Mouse (Mus musculus) liver, embryonic 13.5 days (tissue): ENCODE data around the gene Olfr495. TPM values are rescaled to one million over a fixed set of nuclear protein-coding genes. Genes with fewer than 3 reads are reported as not detected.

ENCODE experiments used
- ATAC-seq: fragments of 200-750 bp; cut with Nextera tagmentation; 2 replicates; pipeline ENCODE4 v1.8.0; 2017; ENCODE audit warnings: low read depth, mild to moderate bottlenecking, moderate number of reproducible peaks, moderate library complexity
- DNase-seq: peaks from one replicate; pipeline ENCODE4 v3.0.0; 2022
- H3K27ac ChIP-seq: fragments of 300-500 bp; sonication (generic); 2 replicates; pipeline ENCODE4 v1.5.1; 2015; ENCODE audit warnings: moderate library complexity, mild to moderate bottlenecking, inconsistent platforms
- H3K27me3 ChIP-seq: fragments of 300-500 bp; sonication (generic); 2 replicates; pipeline ENCODE4 v1.6.1; 2015; ENCODE audit warnings: mild to moderate bottlenecking, inconsistent platforms
- H3K36me3 ChIP-seq: fragments of 300-500 bp; sonication (generic); 2 replicates; pipeline ENCODE4 v1.6.1; 2015; ENCODE audit warnings: mild to moderate bottlenecking, inconsistent platforms
- H3K4me1 ChIP-seq: fragments of 300-500 bp; sonication (generic); replicated peaks from 2 replicates; pipeline ENCODE4 v1.6.1; 2015; ENCODE audit warnings: inconsistent platforms
- H3K4me2 ChIP-seq: fragments of 300-500 bp; sonication (generic); 2 replicates; pipeline ENCODE4 v1.6.1; 2015; ENCODE audit warnings: inconsistent platforms, mild to moderate bottlenecking, moderate library complexity
- H3K4me3 ChIP-seq: fragments of 300-500 bp; sonication (generic); replicated peaks from 2 replicates; pipeline ENCODE4 v1.5.1; 2015; ENCODE audit warnings: mild to moderate bottlenecking, inconsistent platforms
- H3K9ac ChIP-seq: fragments of 300-500 bp; sonication (generic); 2 replicates; pipeline ENCODE4 v1.6.1; 2015; ENCODE audit warnings: mild to moderate bottlenecking, inconsistent platforms
- H3K9me3 ChIP-seq: fragments of 300-500 bp; sonication (generic); replicated peaks from 2 replicates; pipeline ENCODE4 v1.6.1; 2016; ENCODE audit warnings: inconsistent platforms
- WGBS: fragments of 180-500 bp; shearing (Covaris S2); methylation state at CpG from one replicate; pipeline ENCODE4 v1.1.7; 2015; ENCODE audit not compliant: insufficient replicate concordance; 5-methylcytosine and 5-hydroxymethylcytosine counted together
- polyA plus RNA-seq: library from polyadenylated mRNA; unstranded; fragments of >200 nt; fragmentation: Nextera tagmentation; extraction: Ambion mirVana; gene quantifications from 2 replicates; pipeline ENCODE4 v1.2.1, GENCODE M21; 2015

Olfr495 gene
- not detected in 2 replicates for polyA plus RNA-seq

- Histone ChIP-seq H3K27ac (no peak within 1 kb of the TSS), H3K27me3 (no peaks in the 10 kb centered on the region), H3K9me3 (no peaks in the 10 kb centered on the region), H3K4me3 (no peak within 1 kb of the TSS), H3K9ac (no peak within 1 kb of the TSS), H3K4me2 (no peak within 1 kb of the TSS), H3K36me3 (no peaks in the 10 kb centered on the region), H3K4me1 (no peaks in the 10 kb centered on the region)
- ATAC-seq = no peak
- no peak for DNase-seq
- 39% methylated on average over 1 of the region's 1 CpGs for WGBS
These were observed at the start of gene Olfr495 for GRCm38 (mm10) chr7:108392867-108393266. Gene Olfr495 (plus strand): TSS chr7:108393167.

GRCm38 (mm10) chr7:108346879-108347278, 46.1 kb upstream of the Olfr495 start, which contains the start of gene Olfr493:
Gene Olfr493 (minus strand): TSS chr7:108346979.
- H3K27me3 ChIP-seq = no peaks in the 10 kb centered on the region
- no peak within 1 kb of the TSS for H3K27ac ChIP-seq
- H3K4me2 ChIP-seq = no peak within 1 kb of the TSS
- ATAC-seq = no peak
- H3K4me1 ChIP-seq = no peaks in the 10 kb centered on the region
- no peak for DNase-seq
- H3K4me3 ChIP-seq = no peak within 1 kb of the TSS
- WGBS = 32% methylated on average over 1 of the region's 1 CpGs
- no peak within 1 kb of the TSS for H3K9ac ChIP-seq
- H3K9me3 ChIP-seq = no peaks in the 10 kb centered on the region
- no peaks in the 10 kb centered on the region for H3K36me3 ChIP-seq

GRCm38 (mm10) chr7:108365035-108365434, 27.9 kb upstream of the Olfr495 start, which contains the start of gene Olfr494:
Gene Olfr494 (plus strand): TSS chr7:108365335.
- 53% methylated on average over 3 of the region's 3 CpGs for WGBS
- Histone ChIP-seq H3K4me1 (no peaks in the 10 kb centered on the region), H3K9ac (no peak within 1 kb of the TSS), H3K27me3 (no peaks in the 10 kb centered on the region), H3K27ac (no peak within 1 kb of the TSS), H3K4me2 (no peak within 1 kb of the TSS), H3K9me3 (no peaks in the 10 kb centered on the region), H3K4me3 (no peak within 1 kb of the TSS), H3K36me3 (no peaks in the 10 kb centered on the region)
- DNase-seq (no peak), ATAC-seq (no peak)

- ATAC-seq = no peak
These were observed 27.2 kb downstream of the Olfr495 start, which contains the start of gene Olfr497 for GRCm38 (mm10) chr7:108420121-108420520. Gene Olfr497 (plus strand): TSS chr7:108420421.

More at GRCm38 (mm10) chr7:108420121-108420520, 27.2 kb downstream of the Olfr495 start, which contains the start of gene Olfr497:
- Histone ChIP-seq H3K9me3 (no peaks in the 10 kb centered on the region), H3K4me3 (no peak within 1 kb of the TSS), H3K27me3 (no peaks in the 10 kb centered on the region), H3K27ac (no peak within 1 kb of the TSS), H3K9ac (no peak within 1 kb of the TSS), H3K4me1 (no peaks in the 10 kb centered on the region), H3K36me3 (no peaks in the 10 kb centered on the region), H3K4me2 (no peak within 1 kb of the TSS)
- 58% methylated on average over 2 of the region's 2 CpGs for WGBS
- DNase-seq = no peak

Other genes with a start within 250 kb of the Olfr495 start
- not detected in 2 replicates for gene Olfr485, start 233.3 kb upstream of the Olfr495 start, polyA plus RNA-seq
- not detected in 2 replicates for gene Olfr486, start 220.4 kb upstream of the Olfr495 start, polyA plus RNA-seq
- gene Olfr487, start 178.5 kb upstream of the Olfr495 start, polyA plus RNA-seq = not detected in 2 replicates
- not detected in 2 replicates for gene Olfr488, start 134.8 kb upstream of the Olfr495 start, polyA plus RNA-seq
- not detected in 2 replicates for gene Olfr490, start 104.2 kb upstream of the Olfr495 start, polyA plus RNA-seq
- gene Olfr491, start 79.7 kb upstream of the Olfr495 start, polyA plus RNA-seq = not detected in 2 replicates
- gene Olfr492, start 69.5 kb upstream of the Olfr495 start, polyA plus RNA-seq = not detected in 2 replicates
- not detected in 2 replicates for gene Olfr493, start 46.2 kb upstream of the Olfr495 start, polyA plus RNA-seq
- gene Olfr494, start 27.8 kb upstream of the Olfr495 start, polyA plus RNA-seq = not detected in 2 replicates
- gene Olfr497, start 27.3 kb downstream of the Olfr495 start, polyA plus RNA-seq = not detected in 2 replicates
- not detected in 2 replicates for gene Olfr498, start 72.2 kb downstream of the Olfr495 start, polyA plus RNA-seq
- gene Olfr502, start 131.9 kb downstream of the Olfr495 start, polyA plus RNA-seq = not detected in 2 replicates
- gene Olfr503, start 151.4 kb downstream of the Olfr495 start, polyA plus RNA-seq = not detected in 2 replicates
- not detected in 2 replicates for gene Olfr504, start 172.6 kb downstream of the Olfr495 start, polyA plus RNA-seq
- not detected in 2 replicates for gene Olfr506, start 217.6 kb downstream of the Olfr495 start, polyA plus RNA-seq
- gene Olfr507, start 228.6 kb downstream of the Olfr495 start, polyA plus RNA-seq = not detected in 2 replicates
- not detected in 2 replicates for gene Olfr508, start 236.8 kb downstream of the Olfr495 start, polyA plus RNA-seq